Mouse (Mus musculus) spleen, adult 2 months (tissue): ENCODE data around the gene Smarcc1. TPM values are rescaled to one million over a fixed set of nuclear protein-coding genes. Genes with fewer than 3 reads are reported as not detected.
A peak's percentile ranks its signal among the peaks of the same experiment; 100 is the strongest.
"Not testable (repeated sequence)": the region's sequence is repeated elsewhere in the genome, so short reads cannot be mapped to it uniquely, and the experiment has no call there.

Source experiments
- DNase-seq, 2 experiments: peaks; one replicate each; pipeline versions ENCODE4 v3.0.0 to v3.0.0-alpha.2; 2012 to 2021; ENCODE audit warnings: low spot score in 2 of 2, low read depth in 1 of 2
- H3K27ac ChIP-seq: fragments of 200-500 bp; 2 replicates; pipeline ENCODE4 v1.5.1; 2012; ENCODE audit warnings: low read length, inconsistent platforms; ENCODE audit not compliant: insufficient read depth
- H3K27me3 ChIP-seq: fragments of 200-500 bp; 2 replicates; pipeline ENCODE4 v1.6.1; 2012; ENCODE audit warnings: mild to moderate bottlenecking, moderate library complexity, low read length, inconsistent platforms; ENCODE audit not compliant: control insufficient read depth, insufficient read depth
- H3K36me3 ChIP-seq: fragments of 200-500 bp; 2 replicates; pipeline ENCODE4 v1.6.1; 2012; ENCODE audit warnings: mild to moderate bottlenecking, low read length, inconsistent platforms; ENCODE audit not compliant: control insufficient read depth, insufficient read depth
- H3K4me1 ChIP-seq: fragments of 200-500 bp; 2 replicates; pipeline ENCODE4 v1.6.1; 2011; ENCODE audit warnings: inconsistent platforms; ENCODE audit not compliant: control insufficient read depth, insufficient read depth, insufficient read length
- H3K4me3 ChIP-seq: fragments of 200-500 bp; 2 replicates; pipeline ENCODE4 v1.5.1; 2011; ENCODE audit warnings: mild to moderate bottlenecking, inconsistent platforms; ENCODE audit not compliant: insufficient read depth, insufficient read length; ENCODE audit errors: extremely low read depth
- CTCF ChIP-seq: fragments of 200-500 bp; IDR thresholded peaks from 2 replicates; pipeline ENCODE4 v1.5.1; 2011; ENCODE audit warnings: mild to moderate bottlenecking, inconsistent platforms; ENCODE audit not compliant: insufficient read depth, insufficient read length, insufficient replicate concordance; ENCODE audit errors: extremely low read depth
- POLR2A ChIP-seq: fragments of 200-500 bp; IDR thresholded peaks from 2 replicates; pipeline ENCODE4 v1.6.1; 2011; ENCODE audit warnings: low read depth, low read length, inconsistent platforms
- WGBS: fragments of 180-500 bp; shearing (Covaris S2); methylation state at CpG from one replicate; pipeline ENCODE4 v1.1.7; 2018; 5-methylcytosine and 5-hydroxymethylcytosine counted together
- polyA plus RNA-seq: library from polyadenylated mRNA; depleted of rRNA; stranded (reverse); fragments of >200 nt; gene quantifications from 2 replicates; pipeline ENCODE4 v1.2.3, GENCODE M21; 2012; rRNA removed

Smarcc1 gene
- polyA plus RNA-seq, result 10.6 and 15.2 TPM in 2 replicates

- peak; percentile 64 to 84 for DNase-seq
- no peak; the same call in 1 of the 2 replicates for TF ChIP-seq POLR2A
- no peak for TF ChIP-seq CTCF
- Histone ChIP-seq H3K4me3 (peak within 1 kb of the TSS; percentile 97), H3K4me1 (peaks cover 4% of the 10 kb centered on the region; the same call in 1 of the 2 replicates), H3K36me3 (peaks cover 11% of the 10 kb centered on the region), H3K27ac (peak within 1 kb of the TSS; percentile 98), H3K27me3 (no peaks in the 10 kb centered on the region)
- WGBS, result 1% methylated on average over 73 of the region's 79 CpGs
These were observed at the start of gene Smarcc1 for GRCm38 (mm10) chr9:110116977-110117778. Gene Smarcc1 (plus strand): TSS chr9:110117708.

GRCm38 (mm10) chr9:110068745-110069144 is 48.8 kb upstream of the Smarcc1 start:
- H3K27me3 ChIP-seq, result no peaks in the 10 kb centered on the region
- WGBS, result 92% methylated on average over 6 of the region's 6 CpGs
- H3K36me3 ChIP-seq, result peaks cover 26% of the 10 kb centered on the region
- H3K4me1 ChIP-seq, result no peaks in the 10 kb centered on the region
- no peak overlapping the region for H3K27ac ChIP-seq
- H3K4me3 ChIP-seq, result no peak overlapping the region
- no peak for DNase-seq
- TF ChIP-seq CTCF, result no peak
- no peak for TF ChIP-seq POLR2A

- WGBS, result 87% methylated on average over 9 of the region's 9 CpGs
These were observed 47.1 kb upstream of the Smarcc1 start for GRCm38 (mm10) chr9:110070358-110070757.

GRCm38 (mm10) chr9:110071011-110071410 is 46.5 kb upstream of the Smarcc1 start:
- 82% methylated on average over 4 of the region's 4 CpGs for WGBS
- H3K27me3 ChIP-seq, result no peaks in the 10 kb centered on the region

More at GRCm38 (mm10) chr9:110070358-110070757, 47.1 kb upstream of the Smarcc1 start:
- TF ChIP-seq POLR2A (no peak), CTCF (no peak)
- H3K36me3 ChIP-seq, result peaks cover 24% of the 10 kb centered on the region
- H3K4me1 ChIP-seq, result no peaks in the 10 kb centered on the region
- no peaks in the 10 kb centered on the region for H3K27me3 ChIP-seq
- no peak overlapping the region for H3K4me3 ChIP-seq
- DNase-seq, result no peak
- no peak overlapping the region for H3K27ac ChIP-seq

GRCm38 (mm10) chr9:110071843-110072242 is 45.7 kb upstream of the Smarcc1 start:
- no peaks in the 10 kb centered on the region for H3K4me1 ChIP-seq
- peaks cover 22% of the 10 kb centered on the region for H3K36me3 ChIP-seq
- H3K4me3 ChIP-seq, result no peak overlapping the region
- peak; percentile 79; the same call in 1 of the 2 replicates for TF ChIP-seq CTCF
- no peak for TF ChIP-seq POLR2A
- DNase-seq, result peak; percentile 27 to 56
- WGBS, result 14% methylated on average over 1 of the region's 1 CpGs
- no peak overlapping the region for H3K27ac ChIP-seq
- no peaks in the 10 kb centered on the region for H3K27me3 ChIP-seq

More at GRCm38 (mm10) chr9:110071011-110071410, 46.5 kb upstream of the Smarcc1 start:
- peaks cover 24% of the 10 kb centered on the region for H3K36me3 ChIP-seq
- DNase-seq, result no peak
- no peak overlapping the region for H3K4me3 ChIP-seq
- TF ChIP-seq POLR2A (no peak), CTCF (no peak)
- H3K27ac ChIP-seq, result no peak overlapping the region
- no peaks in the 10 kb centered on the region for H3K4me1 ChIP-seq

- not testable (repeated sequence) for H3K4me1 ChIP-seq, H3K27ac ChIP-seq, DNase-seq, H3K27me3 ChIP-seq, H3K4me3 ChIP-seq
- H3K36me3 ChIP-seq, result peaks cover 17% of the 10 kb centered on the region
- 91% methylated on average over 4 of the region's 7 CpGs for WGBS
These were observed 41.0 kb upstream of the Smarcc1 start for GRCm38 (mm10) chr9:110076468-110076867.

GRCm38 (mm10) chr9:110081066-110081465 is 36.4 kb upstream of the Smarcc1 start:
- DNase-seq, result no peak
- no peak overlapping the region for H3K4me3 ChIP-seq
- TF ChIP-seq POLR2A (no peak), CTCF (no peak)
- H3K4me1 ChIP-seq, result no peaks in the 10 kb centered on the region
- 91% methylated on average over 3 of the region's 3 CpGs for WGBS
- no peak overlapping the region for H3K27ac ChIP-seq
- no peaks in the 10 kb centered on the region for H3K27me3 ChIP-seq
- peaks cover 34% of the 10 kb centered on the region for H3K36me3 ChIP-seq
